Mouse (Mus musculus): Measurements from ENCODE around the gene Spint1. TPM values are rescaled to one million over a fixed set of nuclear protein-coding genes. Genes with fewer than 3 reads are reported as not detected.

The Spint1 gene
- total RNA-seq (2022): under 1 TPM in 1 of 4 experiments, not detected in 3; 0.14 TPM

GRCm38 (mm10) chr2:119237210-119237870 is at the start of gene Spint1:
Spint1 (plus strand) TSS chr2:119237362.
- DNase-seq (ENCODE audit: low spot score): no peak

GRCm38 (mm10) chr2:119189029-119189710 is 48.0 kb upstream of the Spint1 start:
- DNase-seq (ENCODE audit: low spot score): peak; percentile 86

- DNase-seq (ENCODE audit: low spot score): no peak
Measured at GRCm38 (mm10) chr2:119190969-119191368, 46.2 kb upstream of the Spint1 start.

GRCm38 (mm10) chr2:119194140-119194539 is 43.0 kb upstream of the Spint1 start:
- peak; percentile 28 for DNase-seq (ENCODE audit: low spot score)

- no peak for DNase-seq (ENCODE audit: low spot score)
Measured at GRCm38 (mm10) chr2:119196316-119197108, 40.6 kb upstream of the Spint1 start.

- DNase-seq (ENCODE audit: low spot score): no peak
Measured at GRCm38 (mm10) chr2:119197493-119197892, 39.7 kb upstream of the Spint1 start.

- no peak for DNase-seq (ENCODE audit: low spot score)
Measured at GRCm38 (mm10) chr2:119198049-119198448, 39.1 kb upstream of the Spint1 start.

- no peak for DNase-seq (ENCODE audit: low spot score)
Measured at GRCm38 (mm10) chr2:119198934-119199333, 38.2 kb upstream of the Spint1 start.

GRCm38 (mm10) chr2:119202914-119203453 is 34.2 kb upstream of the Spint1 start:
- peak; percentile 32 for DNase-seq (ENCODE audit: low spot score)

GRCm38 (mm10) chr2:119203871-119204460 is 33.2 kb upstream of the Spint1 start:
- peak; percentile 24 for DNase-seq (ENCODE audit: low spot score)

GRCm38 (mm10) chr2:119207961-119208343 is 29.2 kb upstream of the Spint1 start:
- no peak for DNase-seq (ENCODE audit: low spot score)

- peak; percentile 96 for DNase-seq (ENCODE audit: low spot score)
Measured at GRCm38 (mm10) chr2:119208344-119209175, 28.6 kb upstream of the Spint1 start, which contains the start of the genes Zfyve19 and Dnajc17. Zfyve19 (plus strand) TSS chr2:119208617. Dnajc17 (minus strand) TSS chr2:119208795.

- DNase-seq (ENCODE audit: low spot score): no peak
Measured at GRCm38 (mm10) chr2:119209176-119209507, 28.0 kb upstream of the Spint1 start.

- no peak for DNase-seq (ENCODE audit: low spot score)
Measured at GRCm38 (mm10) chr2:119229775-119230704, 7.1 kb upstream of the Spint1 start, which contains the start of gene Ppp1r14d. Ppp1r14d (minus strand) TSS chr2:119229906.

GRCm38 (mm10) chr2:119236682-119237209 is 416 bp upstream of the Spint1 start:
- no peak for DNase-seq (ENCODE audit: low spot score)

GRCm38 (mm10) chr2:119237871-119238220 is 684 bp downstream of the Spint1 start:
- no peak for DNase-seq (ENCODE audit: low spot score)

GRCm38 (mm10) chr2:119238671-119239070 is 1.5 kb downstream of the Spint1 start:
- no peak for DNase-seq (ENCODE audit: low spot score)

- no peak for DNase-seq (ENCODE audit: low spot score)
Measured at GRCm38 (mm10) chr2:119240075-119240818, 3.1 kb downstream of the Spint1 start.

GRCm38 (mm10) chr2:119240819-119241186 is 3.6 kb downstream of the Spint1 start:
- DNase-seq (ENCODE audit: low spot score): no peak

All from heart, adult 8-10 months (tissue).